ENCODE assay signal across 12 mouse cellular contexts in the genomic region with DNA sequence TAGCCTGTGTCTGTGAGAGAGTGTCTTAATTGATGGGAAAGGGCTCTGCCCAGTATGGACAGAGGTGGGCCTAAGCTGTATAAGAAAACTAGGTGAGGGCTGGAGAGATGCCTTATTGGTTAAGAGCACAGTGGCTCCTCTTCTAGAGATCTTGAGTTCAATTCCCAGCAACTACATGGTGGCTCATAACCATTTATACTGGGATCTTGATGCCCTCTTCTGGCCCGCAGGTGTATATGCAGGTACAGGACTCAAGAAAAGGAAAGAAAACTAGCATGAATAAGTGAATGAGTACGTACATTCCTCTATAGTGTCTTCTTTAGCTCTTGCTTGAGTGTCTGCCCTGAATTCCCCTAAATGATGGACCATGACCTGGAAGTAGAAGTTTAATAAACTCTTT. TPM values are rescaled to one million over a fixed set of nuclear protein-coding genes. Genes with fewer than 3 reads are reported as not detected.
DNase-seq lines count a peak whose midpoint lies in the region; ATAC-seq and TF ChIP-seq lines count a peak whose summit lies in the region.
"Had no signal": no experiment of that assay in that cellular context is flagged by ENCODE, and none has a peak within 500 bp of the region (broad histone marks: within the 10 kb centered on the region; RNA-seq: fewer than 3 reads in every experiment).

No protein-coding gene starts in this region.

- H3K4me3 ChIP-seq in heart, postnatal 0 days (ENCODE audit: low read depth, low read length) = no peak overlapping the region
- H3K4me3 ChIP-seq: embryonic facial prominence, embryonic 10.5 days; heart, embryonic 10.5 days had no signal

- no peaks in the 10 kb centered on the region for H3K4me1 ChIP-seq in heart, postnatal 0 days (ENCODE audit: control insufficient read depth, insufficient read depth)
- H3K4me1 ChIP-seq: embryonic facial prominence, embryonic 10.5 days; heart, embryonic 10.5 days had no signal

- H3K36me3 ChIP-seq in heart, postnatal 0 days (replicated peaks; ENCODE audit: control insufficient read depth, insufficient read depth, low read length) = peaks cover 31% of the 10 kb centered on the region; the same call in 1 of the 2 replicates

- no peak for DNase-seq in heart, postnatal 0 days (ENCODE audit: low spot score)
- DNase-seq in heart, postnatal 14 days = no peak
- DNase-seq in thymus, postnatal 14 days = peak; percentile 30
- DNase-seq in thymus, adult 18-20 months = no peak
- DNase-seq in adrenal gland, postnatal 14 days = no peak
- no peak for DNase-seq in cerebellum, postnatal 4 days (ENCODE audit: low spot score in 2 of 2)
- DNase-seq in layer of hippocampus, adult 18-20 months (ENCODE audit: low spot score in 2 of 2) = no peak

- 0 out of 2 replicates have a peak, but pooled peaks cover 4% of the 10 kb centered on the region for H3K9me3 ChIP-seq in heart, postnatal 0 days (replicated peaks; ENCODE audit: control insufficient read depth, low read length)
- H3K9me3 ChIP-seq: embryonic facial prominence, embryonic 10.5 days; heart, embryonic 10.5 days had no signal

- no peak for ATAC-seq in heart, postnatal 0 days (ENCODE audit: insufficient read depth, low read depth)
- ATAC-seq in erythroblast, adult 5-6 weeks (replicated peaks; ENCODE audit: low FRiP score, poor library complexity, severe bottlenecking) = 0 out of 2 replicates have a peak, but pooled peaks have one; percentile 45
- ATAC-seq: hindbrain, embryonic 16.5 days; midbrain, embryonic 16.5 days had no signal

- H3K4me2 ChIP-seq in heart, postnatal 0 days (ENCODE audit: low read depth, low read length) = no peak overlapping the region

- intact Hi-C loops in heart, postnatal 14 days (cut with DNase I) = no loop called here

- H3K9ac ChIP-seq in heart, postnatal 0 days (replicated peaks; ENCODE audit: low read depth, low read length) = no peak overlapping the region

- H3K27ac ChIP-seq in heart, postnatal 0 days (ENCODE audit: low read depth) = no peak overlapping the region
- H3K27ac ChIP-seq: embryonic facial prominence, embryonic 10.5 days; heart, embryonic 10.5 days had no signal

- no peaks in the 10 kb centered on the region for H3K27me3 ChIP-seq in heart, postnatal 0 days (ENCODE audit: control insufficient read depth, insufficient read depth, low read length)

- TF ChIP-seq EP300 in heart, postnatal 0 days (IDR thresholded peaks at IDR 0.05; ENCODE audit: low read depth) = no peak

- TF ChIP-seq CTCF in heart, postnatal 0 days (IDR thresholded peaks at IDR 0.05; ENCODE audit: low read depth) = 0 out of 2 replicates have a peak, but pooled peaks have one; percentile 15

- WGBS in heart, postnatal 0 days = 91% methylated on average over 2 of the region's 2 CpGs

RNA-seq across cellular contexts. Expression of a gene that starts 15.5 kb away (rescaled TPM):
- 46.2 and 55.2 TPM in 2 replicates for total RNA-seq in heart, postnatal 0 days (2014; rRNA removed; ENCODE audit: low replicate concordance)
- 276 and 285 TPM in 2 replicates for polyA plus RNA-seq in heart, postnatal 0 days (2015; fragmentation: Nextera tagmentation; extraction: Ambion mirVana)
- total RNA-seq in heart, postnatal 14 days (2021) = 100 to 1,000 TPM; 168 to 179 TPM
- 83.2 and 88.2 TPM in 2 replicates for total RNA-seq in erythroblast, adult 5-6 weeks (2015; ENCODE audit: low replicate concordance)
- 20.1 and 35.3 TPM in 2 replicates for total RNA-seq in erythroblast, adult 5-6 weeks (2017; ENCODE audit: low replicate concordance)
- total RNA-seq in adrenal gland, postnatal 14 days (2021) = 260 TPM in 2 replicates
- 100 to 1,000 TPM; 197 to 204 TPM for total RNA-seq in layer of hippocampus, adult 18-20 months (2021)
